Mouse (Mus musculus): ENCODE data around the gene Gfra1. TPM values are rescaled to one million over a fixed set of nuclear protein-coding genes. Genes with fewer than 3 reads are reported as not detected.

The Gfra1 gene
- polyA plus RNA-seq, 2 experiments = 19.5 to 19.9 TPM

- no peaks in the 10 kb centered on the region; the same call in 1 of the 2 replicates for H3K4me1 ChIP-seq (ENCODE audit: control insufficient read depth, insufficient read depth, low read length)
- no peaks in the 10 kb centered on the region for H3K9me3 ChIP-seq (ENCODE audit: control insufficient read depth, low read length)
- no peaks in the 10 kb centered on the region for H3K36me3 ChIP-seq (ENCODE audit: control insufficient read depth, insufficient read depth, low read length)
- H3K27ac ChIP-seq (replicated peaks; ENCODE audit: low read depth, low read length) = no peak overlapping the region
- 60% methylated on average over 6 of the region's 6 CpGs for WGBS
- ATAC-seq (ENCODE audit: low FRiP score, low read depth) (no peak), DNase-seq (ENCODE audit: low spot score) (no peak)
- no peak overlapping the region for H3K4me3 ChIP-seq (replicated peaks; ENCODE audit: low read length)
- no peaks in the 10 kb centered on the region for H3K27me3 ChIP-seq (ENCODE audit: control insufficient read depth, insufficient read depth, low read length)
- no peak overlapping the region for H3K4me2 ChIP-seq (replicated peaks; ENCODE audit: low read depth, low read length, severe bottlenecking)
- no peak overlapping the region for H3K9ac ChIP-seq (ENCODE audit: low read depth, low read length, severe bottlenecking)
- TF ChIP-seq POLR2A (IDR thresholded peaks at IDR 0.05; ENCODE audit: borderline replicate concordance, extremely low read depth, insufficient read depth, insufficient read length) = no peak
Measured at GRCm38 (mm10) chr19:58288145-58288544, 167.6 kb downstream of the Gfra1 start.

- H3K36me3 ChIP-seq (ENCODE audit: control insufficient read depth, insufficient read depth, low read length) = no peaks in the 10 kb centered on the region
- no peak overlapping the region for H3K9ac ChIP-seq (ENCODE audit: low read depth, low read length, severe bottlenecking)
- no peak overlapping the region for H3K4me3 ChIP-seq (replicated peaks; ENCODE audit: low read length)
- no peaks in the 10 kb centered on the region for H3K27me3 ChIP-seq (ENCODE audit: control insufficient read depth, insufficient read depth, low read length)
- no peaks in the 10 kb centered on the region for H3K4me1 ChIP-seq (ENCODE audit: control insufficient read depth, insufficient read depth, low read length)
- H3K27ac ChIP-seq (replicated peaks; ENCODE audit: low read depth, low read length) = no peak overlapping the region
- no peak overlapping the region for H3K4me2 ChIP-seq (replicated peaks; ENCODE audit: low read depth, low read length, severe bottlenecking)
- no peaks in the 10 kb centered on the region for H3K9me3 ChIP-seq (ENCODE audit: control insufficient read depth, low read length)
- DNase-seq (ENCODE audit: low spot score) (no peak), ATAC-seq (ENCODE audit: low FRiP score, low read depth) (no peak)
- TF ChIP-seq POLR2A (IDR thresholded peaks at IDR 0.05; ENCODE audit: borderline replicate concordance, extremely low read depth, insufficient read depth, insufficient read length) = no peak
- 89% methylated on average over 9 of the region's 9 CpGs for WGBS
Measured at GRCm38 (mm10) chr19:58275281-58275680, 180.4 kb downstream of the Gfra1 start.

- ATAC-seq (ENCODE audit: low FRiP score, low read depth) = no peak
Measured at GRCm38 (mm10) chr19:58271815-58272214, 183.9 kb downstream of the Gfra1 start.

GRCm38 (mm10) chr19:58270778-58271177 lies 184.9 kb downstream of the Gfra1 start:
- peaks cover 6% of the 10 kb centered on the region; the same call in 1 of the 2 replicates for H3K4me1 ChIP-seq (ENCODE audit: control insufficient read depth, insufficient read depth, low read length)
- no peaks in the 10 kb centered on the region for H3K36me3 ChIP-seq (ENCODE audit: control insufficient read depth, insufficient read depth, low read length)
- no peak overlapping the region for H3K4me2 ChIP-seq (replicated peaks; ENCODE audit: low read depth, low read length, severe bottlenecking)
- TF ChIP-seq POLR2A (IDR thresholded peaks at IDR 0.05; ENCODE audit: borderline replicate concordance, extremely low read depth, insufficient read depth, insufficient read length) = no peak
- no peaks in the 10 kb centered on the region for H3K27me3 ChIP-seq (ENCODE audit: control insufficient read depth, insufficient read depth, low read length)
- no peak overlapping the region for H3K9ac ChIP-seq (ENCODE audit: low read depth, low read length, severe bottlenecking)
- ATAC-seq (ENCODE audit: low FRiP score, low read depth) (no peak), DNase-seq (ENCODE audit: low spot score) (no peak)
- no peak overlapping the region for H3K4me3 ChIP-seq (replicated peaks; ENCODE audit: low read length)
- H3K9me3 ChIP-seq (ENCODE audit: control insufficient read depth, low read length) = no peaks in the 10 kb centered on the region
- H3K27ac ChIP-seq (replicated peaks; ENCODE audit: low read depth, low read length) = no peak overlapping the region
- WGBS = 83% methylated on average over 5 of the region's 5 CpGs

More at GRCm38 (mm10) chr19:58271815-58272214, 183.9 kb downstream of the Gfra1 start:
- DNase-seq (ENCODE audit: low spot score) = no peak
- no peak for TF ChIP-seq POLR2A (IDR thresholded peaks at IDR 0.05; ENCODE audit: borderline replicate concordance, extremely low read depth, insufficient read depth, insufficient read length)
- Histone ChIP-seq H3K9me3 (ENCODE audit: control insufficient read depth, low read length) (no peaks in the 10 kb centered on the region), H3K9ac (ENCODE audit: low read depth, low read length, severe bottlenecking) (no peak overlapping the region), H3K27me3 (ENCODE audit: control insufficient read depth, insufficient read depth, low read length) (no peaks in the 10 kb centered on the region), H3K4me1 (ENCODE audit: control insufficient read depth, insufficient read depth, low read length) (no peaks in the 10 kb centered on the region; the same call in 1 of the 2 replicates), H3K27ac (replicated peaks; ENCODE audit: low read depth, low read length) (no peak overlapping the region), H3K36me3 (ENCODE audit: control insufficient read depth, insufficient read depth, low read length) (no peaks in the 10 kb centered on the region), H3K4me2 (replicated peaks; ENCODE audit: low read depth, low read length, severe bottlenecking) (no peak overlapping the region), H3K4me3 (replicated peaks; ENCODE audit: low read length) (no peak overlapping the region)
- 87% methylated on average over 8 of the region's 8 CpGs for WGBS

GRCm38 (mm10) chr19:58268476-58268875 lies 187.2 kb downstream of the Gfra1 start:
- DNase-seq (ENCODE audit: low spot score) = no peak
- Histone ChIP-seq H3K36me3 (ENCODE audit: control insufficient read depth, insufficient read depth, low read length) (no peaks in the 10 kb centered on the region), H3K9me3 (ENCODE audit: control insufficient read depth, low read length) (no peaks in the 10 kb centered on the region), H3K9ac (ENCODE audit: low read depth, low read length, severe bottlenecking) (no peak overlapping the region), H3K4me3 (replicated peaks; ENCODE audit: low read length) (no peak overlapping the region), H3K4me2 (replicated peaks; ENCODE audit: low read depth, low read length, severe bottlenecking) (no peak overlapping the region), H3K4me1 (ENCODE audit: control insufficient read depth, insufficient read depth, low read length) (peaks cover 6% of the 10 kb centered on the region; the same call in 1 of the 2 replicates), H3K27me3 (ENCODE audit: control insufficient read depth, insufficient read depth, low read length) (no peaks in the 10 kb centered on the region), H3K27ac (replicated peaks; ENCODE audit: low read depth, low read length) (no peak overlapping the region)
- WGBS = 70% methylated on average over 4 of the region's 4 CpGs
- no peak for TF ChIP-seq POLR2A (IDR thresholded peaks at IDR 0.05; ENCODE audit: borderline replicate concordance, extremely low read depth, insufficient read depth, insufficient read length)
- ATAC-seq (ENCODE audit: low FRiP score, low read depth) = no peak

GRCm38 (mm10) chr19:58266600-58266999 lies 189.1 kb downstream of the Gfra1 start:
- DNase-seq (ENCODE audit: low spot score) (peak; percentile 29), ATAC-seq (ENCODE audit: low FRiP score, low read depth) (peak; percentile 53)
- WGBS = 35% methylated on average over 7 of the region's 7 CpGs
- no peak overlapping the region for H3K4me3 ChIP-seq (replicated peaks; ENCODE audit: low read length)
- H3K27ac ChIP-seq (replicated peaks; ENCODE audit: low read depth, low read length) = no peak overlapping the region
- no peak for TF ChIP-seq POLR2A (IDR thresholded peaks at IDR 0.05; ENCODE audit: borderline replicate concordance, extremely low read depth, insufficient read depth, insufficient read length)
- no peaks in the 10 kb centered on the region for H3K36me3 ChIP-seq (ENCODE audit: control insufficient read depth, insufficient read depth, low read length)
- H3K27me3 ChIP-seq (ENCODE audit: control insufficient read depth, insufficient read depth, low read length) = no peaks in the 10 kb centered on the region
- no peak overlapping the region for H3K4me2 ChIP-seq (replicated peaks; ENCODE audit: low read depth, low read length, severe bottlenecking)
- peaks cover 6% of the 10 kb centered on the region; the same call in 1 of the 2 replicates for H3K4me1 ChIP-seq (ENCODE audit: control insufficient read depth, insufficient read depth, low read length)
- H3K9me3 ChIP-seq (ENCODE audit: control insufficient read depth, low read length) = no peaks in the 10 kb centered on the region
- H3K9ac ChIP-seq (ENCODE audit: low read depth, low read length, severe bottlenecking) = no peak overlapping the region

Data from limb, embryonic 14.5 days (tissue).